Mouse (Mus musculus): ENCODE data around the gene Brd3. TPM values are rescaled to one million over a fixed set of nuclear protein-coding genes. Genes with fewer than 3 reads are reported as not detected.
"Not testable (repeated sequence)": the region's sequence is repeated elsewhere in the genome, so short reads cannot be mapped to it uniquely, and the experiment has no call there.

The Brd3 gene
- total and polyA plus RNA-seq, 2 experiments from 2014 or later: 58.5 to 135 TPM

- H3K27ac ChIP-seq (ENCODE audit: low read depth, low read length): no peak overlapping the region
- H3K4me3 ChIP-seq (ENCODE audit: low read depth, low read length): peak overlapping the region; percentile 73
- H3K4me2 ChIP-seq (ENCODE audit: low read depth): peak overlapping the region; percentile 88
- DNase-seq (no peak), ATAC-seq (no peak)
- H3K9ac ChIP-seq: peak overlapping the region; percentile 87
- no peaks in the 10 kb centered on the region for H3K9me3 ChIP-seq (ENCODE audit: low read length)
- H3K27me3 ChIP-seq (ENCODE audit: insufficient read depth, low read length): no peaks in the 10 kb centered on the region
- H3K4me1 ChIP-seq (ENCODE audit: insufficient read depth): peaks cover 16% of the 10 kb centered on the region
- 13% methylated on average over 1 of the region's 1 CpGs for WGBS
- no peak for TF ChIP-seq CTCF (IDR thresholded peaks at IDR 0.05; ENCODE audit: low read depth)
- peaks cover 27% of the 10 kb centered on the region for H3K36me3 ChIP-seq (ENCODE audit: insufficient read depth)
Measured at GRCm38 (mm10) chr2:27516289-27516688, 8.8 kb upstream of the Brd3 start.

- H3K27ac ChIP-seq (ENCODE audit: low read depth, low read length): peak overlapping the region; percentile 88
- H3K9me3 ChIP-seq (ENCODE audit: low read length): no peaks in the 10 kb centered on the region
- H3K4me2 ChIP-seq (ENCODE audit: low read depth): peak overlapping the region; percentile 88
- DNase-seq (no peak), ATAC-seq (peak; percentile 21)
- no peaks in the 10 kb centered on the region for H3K27me3 ChIP-seq (ENCODE audit: insufficient read depth, low read length)
- H3K9ac ChIP-seq: peak overlapping the region; percentile 87
- TF ChIP-seq CTCF (IDR thresholded peaks at IDR 0.05; ENCODE audit: low read depth): no peak
- peaks cover 19% of the 10 kb centered on the region for H3K36me3 ChIP-seq (ENCODE audit: insufficient read depth)
- WGBS: under 1% methylated on average over 28 of the region's 40 CpGs
- H3K4me1 ChIP-seq (ENCODE audit: insufficient read depth): peaks cover 16% of the 10 kb centered on the region
- peak overlapping the region; percentile 73 for H3K4me3 ChIP-seq (ENCODE audit: low read depth, low read length)
Measured at GRCm38 (mm10) chr2:27515341-27516166, 8.1 kb upstream of the Brd3 start.

GRCm38 (mm10) chr2:27514639-27515328, 7.3 kb upstream of the Brd3 start, which contains the start of gene Wdr5:
Gene Wdr5, plus strand, starts transcription at chr2:27515157.
- Histone ChIP-seq H3K9me3 (ENCODE audit: low read length) (no peaks in the 10 kb centered on the region), H3K4me3 (ENCODE audit: low read depth, low read length) (peak within 1 kb of the TSS; percentile 73), H3K36me3 (ENCODE audit: insufficient read depth) (peaks cover 12% of the 10 kb centered on the region), H3K27me3 (ENCODE audit: insufficient read depth, low read length) (no peaks in the 10 kb centered on the region), H3K9ac (peak within 1 kb of the TSS; percentile 87), H3K4me1 (ENCODE audit: insufficient read depth) (peaks cover 16% of the 10 kb centered on the region), H3K27ac (ENCODE audit: low read depth, low read length) (peak within 1 kb of the TSS; percentile 88), H3K4me2 (ENCODE audit: low read depth) (peak within 1 kb of the TSS; percentile 88)
- peak; percentile 74 for TF ChIP-seq CTCF (IDR thresholded peaks at IDR 0.05; ENCODE audit: low read depth)
- ATAC-seq: peak; percentile 95
- 1% methylated on average over 57 of the region's 57 CpGs for WGBS
- DNase-seq: peak; percentile 95

- Histone ChIP-seq H3K9me3 (ENCODE audit: low read length) (no peaks in the 10 kb centered on the region), H3K4me3 (ENCODE audit: low read depth, low read length) (peak overlapping the region; percentile 73), H3K27me3 (ENCODE audit: insufficient read depth, low read length) (no peaks in the 10 kb centered on the region), H3K4me2 (ENCODE audit: low read depth) (peak overlapping the region; percentile 88), H3K36me3 (ENCODE audit: insufficient read depth) (0 out of 2 replicates have a peak, but pooled peaks cover 4% of the 10 kb centered on the region), H3K9ac (peak overlapping the region; percentile 87), H3K4me1 (ENCODE audit: insufficient read depth) (peaks cover 16% of the 10 kb centered on the region), H3K27ac (ENCODE audit: low read depth, low read length) (peak overlapping the region; percentile 88)
- no peak for TF ChIP-seq CTCF (IDR thresholded peaks at IDR 0.05; ENCODE audit: low read depth)
- WGBS: 57% methylated on average over 5 of the region's 5 CpGs
- no peak for ATAC-seq
- DNase-seq: no peak
Measured at GRCm38 (mm10) chr2:27513861-27514260, 6.4 kb upstream of the Brd3 start.

GRCm38 (mm10) chr2:27512909-27513308, 5.4 kb upstream of the Brd3 start:
- H3K4me2 ChIP-seq (ENCODE audit: low read depth): no peak overlapping the region
- peaks cover 16% of the 10 kb centered on the region for H3K4me1 ChIP-seq (ENCODE audit: insufficient read depth)
- ATAC-seq (no peak), DNase-seq (no peak)
- H3K9me3 ChIP-seq (ENCODE audit: low read length): no peaks in the 10 kb centered on the region
- no peak overlapping the region for H3K9ac ChIP-seq
- H3K27me3 ChIP-seq (ENCODE audit: insufficient read depth, low read length): no peaks in the 10 kb centered on the region
- WGBS: 95% methylated on average over 3 of the region's 3 CpGs
- no peak overlapping the region for H3K27ac ChIP-seq (ENCODE audit: low read depth, low read length)
- no peak overlapping the region for H3K4me3 ChIP-seq (ENCODE audit: low read depth, low read length)
- TF ChIP-seq CTCF (IDR thresholded peaks at IDR 0.05; ENCODE audit: low read depth): no peak
- no peaks in the 10 kb centered on the region for H3K36me3 ChIP-seq (ENCODE audit: insufficient read depth)

- H3K4me2 ChIP-seq (ENCODE audit: low read depth): no peak overlapping the region
- DNase-seq (no peak), ATAC-seq (no peak)
- H3K4me3 ChIP-seq (ENCODE audit: low read depth, low read length): no peak overlapping the region
- H3K9ac ChIP-seq: no peak overlapping the region
- WGBS: 97% methylated on average over 7 of the region's 7 CpGs
- no peaks in the 10 kb centered on the region for H3K27me3 ChIP-seq (ENCODE audit: insufficient read depth, low read length)
- no peak for TF ChIP-seq CTCF (IDR thresholded peaks at IDR 0.05; ENCODE audit: low read depth)
- peaks cover 9% of the 10 kb centered on the region for H3K4me1 ChIP-seq (ENCODE audit: insufficient read depth)
- H3K27ac ChIP-seq (ENCODE audit: low read depth, low read length): no peak overlapping the region
- no peaks in the 10 kb centered on the region for H3K9me3 ChIP-seq (ENCODE audit: low read length)
- no peaks in the 10 kb centered on the region for H3K36me3 ChIP-seq (ENCODE audit: insufficient read depth)
Measured at GRCm38 (mm10) chr2:27510706-27511105, 3.2 kb upstream of the Brd3 start.

- not testable (repeated sequence) for H3K9me3 ChIP-seq (ENCODE audit: low read length); H3K9ac ChIP-seq; H3K36me3 ChIP-seq (ENCODE audit: insufficient read depth); H3K4me3 ChIP-seq (ENCODE audit: low read depth, low read length); H3K4me1 ChIP-seq (ENCODE audit: insufficient read depth); H3K27me3 ChIP-seq (ENCODE audit: insufficient read depth, low read length); ATAC-seq; H3K27ac ChIP-seq (ENCODE audit: low read depth, low read length); DNase-seq; H3K4me2 ChIP-seq (ENCODE audit: low read depth)
- 72% methylated on average over 4 of the region's 4 CpGs for WGBS
Measured at GRCm38 (mm10) chr2:27506658-27507057, 804 bp downstream of the Brd3 start.
